Mouse (Mus musculus) gastrocnemius, postnatal 10 days (tissue): ENCODE data around the gene Dst. TPM values are rescaled to one million over a fixed set of nuclear protein-coding genes. Genes with fewer than 3 reads are reported as not detected.
A peak's percentile ranks its signal among the peaks of the same experiment; 100 is the strongest.

Experiments used
- DNase-seq: peaks from one replicate; pipeline ENCODE4 v3.0.0; 2021; ENCODE audit warnings: mixed read lengths
- total RNA-seq, 2 experiments: library from RNA; stranded (reverse); gene quantifications; 2 replicates each; pipeline ENCODE4 v1.2.3; 2021

The Dst gene
- total RNA-seq, 2 experiments from 2014 or later = 130 to 146 TPM

- no peak for DNase-seq
Observed at GRCm38 (mm10) chr1:33977832-33978231, 69.8 kb downstream of the Dst start.

GRCm38 (mm10) chr1:33980420-33980819 lies 72.4 kb downstream of the Dst start:
- no peak for DNase-seq

GRCm38 (mm10) chr1:33989643-33990042 lies 81.6 kb downstream of the Dst start:
- DNase-seq = no peak

GRCm38 (mm10) chr1:33991067-33991466 lies 83.0 kb downstream of the Dst start:
- DNase-seq = no peak

GRCm38 (mm10) chr1:33992810-33993209 lies 84.8 kb downstream of the Dst start:
- no peak for DNase-seq

GRCm38 (mm10) chr1:33994201-33994600 lies 86.2 kb downstream of the Dst start:
- DNase-seq = no peak

- DNase-seq = no peak
Observed at GRCm38 (mm10) chr1:33995386-33995785, 87.4 kb downstream of the Dst start.

- no peak for DNase-seq
Observed at GRCm38 (mm10) chr1:33996105-33996887, 88.3 kb downstream of the Dst start.

GRCm38 (mm10) chr1:34002321-34002720 lies 94.3 kb downstream of the Dst start:
- no peak for DNase-seq

- no peak for DNase-seq
Observed at GRCm38 (mm10) chr1:34002970-34003369, 94.9 kb downstream of the Dst start.

- DNase-seq = no peak
Observed at GRCm38 (mm10) chr1:34005238-34005725, 97.3 kb downstream of the Dst start.

GRCm38 (mm10) chr1:34005726-34006638 lies 98.0 kb downstream of the Dst start:
- DNase-seq = peak; percentile 51

- DNase-seq = no peak
Observed at GRCm38 (mm10) chr1:34006828-34007361, 98.9 kb downstream of the Dst start.

GRCm38 (mm10) chr1:34007379-34007778 lies 99.4 kb downstream of the Dst start:
- DNase-seq = no peak

- DNase-seq = peak; percentile 80
Observed at GRCm38 (mm10) chr1:34011051-34011677, 103.1 kb downstream of the Dst start.

- DNase-seq = peak; percentile 23
Observed at GRCm38 (mm10) chr1:34011821-34012271, 103.8 kb downstream of the Dst start.

- no peak for DNase-seq
Observed at GRCm38 (mm10) chr1:34013490-34013889, 105.5 kb downstream of the Dst start.

- no peak for DNase-seq
Observed at GRCm38 (mm10) chr1:34016780-34017179, 108.8 kb downstream of the Dst start.

GRCm38 (mm10) chr1:34017323-34017722 lies 109.3 kb downstream of the Dst start:
- DNase-seq = no peak

- DNase-seq = no peak
Observed at GRCm38 (mm10) chr1:34020599-34020998, 112.6 kb downstream of the Dst start.

- no peak for DNase-seq
Observed at GRCm38 (mm10) chr1:34021574-34021973, 113.5 kb downstream of the Dst start.

- no peak for DNase-seq
Observed at GRCm38 (mm10) chr1:34023154-34023553, 115.1 kb downstream of the Dst start.
